Mouse (Mus musculus) left cerebral cortex, postnatal 25 days (tissue): ENCODE results near the gene Srrm1. TPM values are rescaled to one million over a fixed set of nuclear protein-coding genes. Genes with fewer than 3 reads are reported as not detected.
"Not testable (repeated sequence)": the region's sequence is repeated elsewhere in the genome, so short reads cannot be mapped to it uniquely, and the experiment has no call there.

Source experiments
- DNase-seq, 2 experiments: peaks; one replicate each; pipeline ENCODE4 v3.0.0; 2022; ENCODE audit warnings: low spot score in 2 of 2, mixed read lengths in 1 of 2
- intact Hi-C: fragments of 180-260 bp; cut with DNase I; formaldehyde crosslinking; loops from one replicate; pipeline ENCODE4 v1.15.1; 2025
- total RNA-seq, 2 experiments: library from RNA; stranded (reverse); gene quantifications; 2 replicates each; pipeline ENCODE4 v1.2.3; 2021

Gene Srrm1
- total RNA-seq, 2 experiments from 2014 or later = 122 to 124 TPM

DNA sequence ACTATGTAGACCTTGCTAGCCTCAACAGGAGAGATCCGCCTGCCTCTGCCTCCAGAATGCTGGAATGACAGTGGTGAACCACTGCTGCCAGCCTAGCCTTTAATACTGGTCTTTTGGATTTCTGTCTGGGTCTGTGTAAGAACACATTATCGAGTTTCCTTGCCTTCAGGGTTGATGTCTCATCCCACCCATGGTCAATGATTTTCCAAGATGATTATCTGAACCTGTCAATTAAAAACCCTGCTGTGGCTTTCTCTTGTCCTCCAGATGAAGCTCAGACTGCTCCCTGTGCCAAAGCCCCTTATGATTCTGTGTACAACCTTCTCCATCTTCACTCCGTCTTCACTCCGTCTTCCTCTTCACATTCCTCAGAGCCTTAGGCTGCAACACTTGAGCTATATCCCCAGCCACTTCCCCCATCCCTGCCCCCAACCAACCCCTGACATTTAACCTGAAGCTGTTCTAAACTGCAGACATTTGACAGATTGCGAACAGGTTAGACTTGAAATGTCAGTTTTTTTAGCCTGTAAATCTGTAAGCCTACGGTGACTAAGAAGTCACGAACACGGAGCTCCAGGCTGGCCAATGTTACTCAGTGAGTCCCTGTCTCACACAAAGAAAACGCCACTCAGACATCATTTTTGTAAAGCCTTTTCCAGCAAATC is 2.9 kb upstream of the Srrm1 start:
- intact Hi-C loops = no loop called here
- no peak for DNase-seq

GRCm38 (mm10) chr4:135354751-135355150 is 1.6 kb upstream of the Srrm1 start:
- DNase-seq, intact Hi-C loops: not testable (repeated sequence)

GRCm38 (mm10) chr4:135353794-135354450 is 801 bp upstream of the Srrm1 start:
- intact Hi-C loops = no loop called here
- peak in 1 of 2 experiments; percentile 3 for DNase-seq

DNA sequence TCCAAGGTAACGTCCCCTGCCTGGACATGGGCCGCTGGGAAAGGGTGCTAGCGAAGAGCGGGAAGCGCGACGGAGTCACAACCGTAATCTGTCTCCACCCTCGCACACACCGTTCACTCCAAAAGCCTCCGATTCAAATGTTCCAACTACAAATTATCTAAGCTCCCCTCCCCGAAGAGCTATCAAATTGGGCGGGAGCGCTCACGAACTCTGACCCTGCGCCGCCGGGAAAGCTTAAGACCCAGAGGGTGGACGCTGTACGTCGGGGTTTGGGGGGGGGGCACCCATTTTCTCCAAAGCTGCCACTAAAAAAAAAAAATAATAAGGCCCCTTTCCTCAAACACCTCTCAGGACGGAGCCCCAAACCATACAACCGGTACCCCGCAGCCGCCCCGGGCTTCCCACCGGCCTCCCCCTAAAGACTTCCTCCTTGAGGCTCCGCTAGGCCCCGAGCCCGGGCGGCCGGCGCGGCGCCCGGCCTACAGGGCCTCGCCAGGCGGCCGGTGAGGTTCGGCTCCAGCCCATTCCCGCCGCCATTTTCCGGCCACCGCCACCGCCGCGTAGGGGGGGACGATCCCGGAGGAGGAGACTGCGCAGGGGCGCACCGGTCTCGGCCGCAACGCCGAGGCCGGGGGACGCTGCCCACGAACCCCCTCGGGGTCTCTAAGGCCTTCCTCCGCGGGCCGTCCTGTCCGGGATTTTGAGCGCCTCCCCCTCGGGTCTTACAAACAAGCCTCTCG is 625 bp downstream of the Srrm1 start:
- peak; percentile 5 to 8 for DNase-seq
- intact Hi-C loops = no loop called here

DNA sequence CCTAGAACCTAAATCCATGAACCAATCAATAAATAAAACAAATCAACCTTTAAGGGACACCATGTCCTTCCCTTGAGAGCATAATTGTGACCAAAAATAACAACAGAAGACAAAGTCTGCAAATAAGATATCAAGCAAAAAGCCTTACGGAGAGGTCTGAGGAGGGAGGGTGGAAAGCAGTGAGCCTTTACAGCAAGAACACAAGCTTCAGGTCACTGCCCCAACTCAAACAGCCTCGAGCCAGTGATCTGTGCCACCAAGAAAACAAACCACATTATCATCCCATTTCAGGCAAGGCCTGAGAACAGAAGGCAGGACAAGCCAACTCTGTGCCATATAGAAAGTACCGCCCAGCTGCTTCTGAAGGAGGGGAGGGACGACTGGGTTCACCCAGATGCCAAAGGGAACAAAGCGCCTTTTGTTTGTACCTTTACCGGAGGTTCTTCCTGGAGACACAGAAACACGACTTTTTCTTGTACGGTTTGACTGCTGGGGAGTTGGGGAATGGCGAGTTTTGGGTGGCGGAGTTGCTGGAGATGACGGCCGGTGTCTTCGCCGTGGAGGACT is 15.7 kb downstream of the Srrm1 start:
- intact Hi-C loops = no loop called here
- no peak for DNase-seq

DNA sequence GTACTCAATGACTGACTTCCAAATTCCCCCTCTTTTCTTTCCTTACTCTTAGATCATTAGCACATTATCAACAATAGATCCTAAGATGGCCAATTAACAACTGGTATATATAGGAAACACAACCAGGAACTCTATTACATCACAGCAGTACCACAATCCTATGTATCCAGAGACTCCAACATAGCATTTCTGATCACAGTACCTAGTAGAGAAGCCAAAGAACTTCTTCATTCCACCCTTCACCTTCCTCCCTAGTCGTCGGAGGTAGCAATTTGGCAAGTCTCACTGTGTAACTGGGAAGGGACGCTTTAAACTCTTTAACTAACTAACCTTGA is 17.1 kb downstream of the Srrm1 start:
- no peak for DNase-seq
- intact Hi-C loops = no loop called here

- DNase-seq = no peak
- intact Hi-C loops = no loop called here
Observed at GRCm38 (mm10) chr4:135335327-135336022, 17.6 kb downstream of the Srrm1 start.

DNA sequence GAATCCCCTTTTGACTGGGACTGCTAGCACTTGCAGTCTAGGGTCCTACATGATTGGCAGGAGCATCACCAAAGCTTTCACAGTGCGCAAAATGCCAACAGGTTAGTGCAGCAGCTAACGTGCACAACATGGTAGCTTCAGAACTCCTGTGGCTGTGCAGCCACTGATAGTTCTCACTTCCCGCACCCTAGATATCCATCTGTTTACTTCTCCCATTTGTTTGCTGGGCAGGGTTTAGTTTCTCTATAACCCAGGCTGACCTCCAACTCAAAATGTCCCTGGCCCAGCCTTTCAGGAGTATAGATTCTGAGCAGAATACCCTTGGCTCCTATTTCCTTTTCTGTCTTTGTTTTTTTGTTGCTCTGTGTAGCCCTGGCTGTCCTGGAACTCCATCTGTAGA is 26.7 kb downstream of the Srrm1 start:
- intact Hi-C loops = no loop called here
- no peak for DNase-seq

DNA sequence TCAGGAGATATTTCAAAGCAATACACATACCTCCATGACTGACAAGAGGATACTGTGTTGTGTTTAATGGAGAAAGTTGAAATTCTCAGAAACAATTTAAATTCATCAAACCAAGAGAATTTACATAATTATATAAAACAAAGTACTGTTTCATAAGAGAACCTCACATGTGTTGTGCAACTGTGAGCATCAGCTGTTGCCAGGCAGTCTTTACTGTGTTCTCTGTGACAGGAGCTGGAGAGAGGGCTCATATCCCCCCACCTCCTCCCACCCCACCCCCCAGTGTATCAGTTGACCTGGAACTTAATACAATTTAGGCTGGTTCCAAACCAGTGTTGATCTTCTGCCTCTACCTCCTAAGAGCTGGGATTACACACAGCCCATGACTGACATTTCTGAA is 27.1 kb downstream of the Srrm1 start:
- intact Hi-C loops = no loop called here
- peak in 1 of 2 experiments; percentile 23 for DNase-seq

DNA sequence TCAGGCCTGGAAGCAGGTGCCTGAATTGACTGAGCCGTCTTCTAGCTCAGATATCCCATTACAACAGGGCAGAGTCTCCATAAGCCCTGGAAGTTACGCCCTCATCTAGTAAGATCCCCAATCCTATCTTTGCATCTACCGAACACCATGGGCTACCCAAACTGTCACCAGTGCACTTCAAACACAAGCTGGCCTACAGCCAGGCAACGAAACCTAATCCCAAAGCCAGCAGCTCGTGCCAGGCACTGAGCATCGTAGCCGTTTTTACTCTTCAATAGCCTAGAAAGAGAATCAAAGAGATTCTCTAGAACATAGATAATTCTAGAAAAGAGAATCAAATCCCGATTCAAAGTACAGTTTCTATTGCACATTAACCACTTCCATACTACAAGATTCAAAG is 30.1 kb downstream of the Srrm1 start:
- intact Hi-C loops = no loop called here
- DNase-seq = no peak

DNA sequence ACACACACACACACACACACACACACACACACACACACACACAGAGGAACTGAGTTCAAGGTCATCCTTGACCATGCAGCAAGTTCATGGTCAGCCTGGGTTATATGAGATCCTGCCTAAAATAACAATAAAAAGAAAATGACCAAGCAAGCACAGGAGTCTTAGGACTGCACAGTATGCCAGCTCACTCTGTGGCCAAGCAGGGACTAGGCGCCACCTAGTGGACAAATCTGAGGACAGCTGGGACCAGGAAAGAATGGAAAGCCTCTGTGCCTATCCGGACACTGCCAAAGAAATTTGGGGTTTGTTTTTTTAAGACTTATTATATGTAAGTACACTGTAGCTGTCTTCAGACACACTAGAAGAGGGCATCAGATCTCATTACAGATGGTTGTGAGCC is 35.2 kb downstream of the Srrm1 start:
- intact Hi-C loops = loop anchor here (1.0 to 2.0 kb wide), 3 partner anchors 45 to 371 kb away; partner anchors contain the start of gene Clic4
- peak; percentile 64 to 74 for DNase-seq

DNA sequence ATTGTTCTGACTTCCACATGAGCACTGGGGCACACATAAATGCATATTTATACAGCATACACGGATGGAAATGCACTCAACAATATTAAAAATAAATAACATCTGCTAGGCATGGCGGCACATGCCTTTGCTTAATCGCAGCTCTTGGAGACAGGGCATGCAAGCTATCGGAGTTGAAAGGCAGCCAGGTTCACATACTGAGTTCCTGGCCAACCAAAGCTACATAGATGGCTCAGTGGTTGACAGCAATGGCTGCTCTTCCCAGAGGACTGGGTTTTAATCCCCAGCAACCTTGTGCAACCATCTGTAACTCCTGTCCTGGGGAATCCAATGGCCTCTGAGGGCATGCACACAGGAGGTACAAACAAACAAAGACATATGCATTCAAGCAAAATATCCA is 35.6 kb downstream of the Srrm1 start:
- intact Hi-C loops = no loop called here

DNA sequence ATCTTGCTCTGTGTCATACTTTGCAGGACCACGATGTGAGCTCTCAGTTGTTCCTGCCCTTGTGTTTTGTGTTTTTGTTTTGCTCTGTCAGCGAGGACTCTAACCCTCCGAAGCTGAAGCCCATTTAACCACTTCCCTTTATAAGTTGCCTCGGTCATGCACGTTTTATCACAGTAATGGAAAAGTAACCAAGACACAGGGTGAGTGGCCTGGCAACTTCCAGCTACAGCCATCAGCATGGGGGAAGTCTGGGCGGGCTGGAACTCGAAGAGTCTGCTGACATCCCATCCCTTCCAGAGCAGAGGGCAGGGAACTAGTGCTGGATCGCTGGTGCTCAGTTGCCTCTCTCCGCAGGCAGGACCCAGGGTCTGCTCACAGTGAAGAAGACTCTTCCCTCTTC is 37.8 kb downstream of the Srrm1 start:
- intact Hi-C loops = no loop called here
- DNase-seq = no peak

More for the DNA sequence above, 35.6 kb downstream of the Srrm1 start:
- no peak for DNase-seq

DNA sequence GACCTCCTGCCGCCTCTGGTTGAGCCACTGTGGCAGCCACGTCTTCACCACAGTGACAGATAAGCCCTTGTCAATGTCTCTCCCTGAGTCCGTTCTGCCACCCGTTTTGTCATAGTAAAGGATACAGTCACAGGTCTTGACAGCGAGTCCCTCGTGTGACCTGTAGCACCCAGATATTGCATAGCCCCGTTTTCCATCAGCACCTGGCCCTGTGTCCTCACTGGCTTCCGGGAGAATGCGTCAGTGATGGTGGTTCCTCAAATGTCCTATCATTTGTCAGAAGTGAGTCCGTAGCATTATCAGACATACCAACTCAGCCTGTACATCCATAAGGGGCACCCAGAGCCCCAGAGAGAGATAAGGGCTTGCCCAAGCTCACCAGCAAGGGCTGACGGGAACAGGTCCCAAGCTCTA is 38.7 kb downstream of the Srrm1 start:
- no peak for DNase-seq
- intact Hi-C loops = no loop called here

DNA sequence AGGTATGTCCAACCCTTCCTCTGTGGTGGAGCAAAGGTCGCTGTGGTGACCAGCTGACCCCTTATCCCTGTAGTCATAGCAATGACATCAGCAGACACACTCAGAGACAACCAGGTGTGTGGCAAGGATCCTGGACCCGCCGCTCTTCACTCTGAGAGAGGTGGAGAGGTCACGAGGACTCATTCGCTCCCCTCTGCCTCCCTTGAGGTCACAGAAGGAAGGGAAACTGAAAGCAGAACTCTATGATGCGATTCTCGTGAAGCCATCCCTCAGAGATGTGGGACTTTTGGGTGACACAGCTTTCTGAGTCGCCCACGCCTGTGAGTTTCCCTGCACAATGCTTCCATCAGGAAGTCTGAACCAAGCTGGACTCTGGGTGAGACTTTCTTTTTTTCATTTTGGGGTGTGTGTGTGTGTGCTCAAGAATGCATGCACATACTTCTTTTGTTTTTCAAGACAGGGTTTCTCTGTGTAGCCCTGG is 39.3 kb downstream of the Srrm1 start:
- intact Hi-C loops = no loop called here
- peak in 1 of 2 experiments; percentile 61 for DNase-seq

DNA sequence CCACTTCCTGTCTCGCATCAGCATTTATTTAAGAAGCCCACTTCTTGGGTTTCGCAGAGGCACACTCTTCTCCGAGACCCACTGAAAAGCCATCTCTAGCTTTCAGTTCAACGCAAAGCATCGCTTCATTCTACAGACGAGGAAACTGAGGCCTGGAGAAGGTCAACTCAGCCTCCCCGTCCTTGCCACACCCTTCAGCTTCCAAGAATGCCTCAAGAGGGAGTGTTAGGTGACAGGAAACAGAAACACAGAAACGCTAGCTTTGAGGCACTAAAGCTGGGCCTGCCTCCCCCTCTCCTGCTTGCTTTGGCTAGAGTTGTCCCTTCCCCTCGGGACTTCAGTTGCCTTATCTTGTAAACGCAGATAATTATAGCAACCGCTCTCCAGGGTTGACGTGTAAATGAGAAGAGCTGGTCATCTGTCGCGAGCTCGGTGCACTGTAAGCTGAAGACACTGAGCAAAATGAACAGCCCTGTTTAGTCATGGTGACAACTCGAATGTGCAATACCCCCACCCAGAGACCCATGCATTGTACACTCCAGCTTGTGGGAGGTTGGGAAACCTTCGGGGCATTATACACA is 39.9 kb downstream of the Srrm1 start:
- intact Hi-C loops = no loop called here
- DNase-seq = no peak

DNA sequence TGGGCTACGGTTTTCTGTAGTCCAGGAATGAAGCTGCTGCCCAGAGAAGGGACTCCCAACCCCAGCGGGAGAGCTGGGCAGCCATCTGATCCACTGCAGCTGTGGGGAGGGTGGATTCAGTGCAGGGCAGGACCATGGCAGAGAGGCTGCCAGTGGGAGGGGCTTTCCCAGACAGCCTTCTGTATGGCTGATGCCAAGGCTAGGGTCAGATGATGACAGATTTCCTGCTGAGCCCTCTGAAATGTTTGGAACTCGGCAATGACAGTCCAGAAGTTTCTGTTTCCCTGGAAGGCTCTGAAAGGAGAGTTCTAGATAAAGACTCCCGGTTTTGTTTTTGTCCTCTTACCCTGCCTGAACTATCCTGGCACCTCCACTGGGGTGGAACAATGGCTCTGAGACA is 40.4 kb downstream of the Srrm1 start:
- intact Hi-C loops = no loop called here
- no peak for DNase-seq

DNA sequence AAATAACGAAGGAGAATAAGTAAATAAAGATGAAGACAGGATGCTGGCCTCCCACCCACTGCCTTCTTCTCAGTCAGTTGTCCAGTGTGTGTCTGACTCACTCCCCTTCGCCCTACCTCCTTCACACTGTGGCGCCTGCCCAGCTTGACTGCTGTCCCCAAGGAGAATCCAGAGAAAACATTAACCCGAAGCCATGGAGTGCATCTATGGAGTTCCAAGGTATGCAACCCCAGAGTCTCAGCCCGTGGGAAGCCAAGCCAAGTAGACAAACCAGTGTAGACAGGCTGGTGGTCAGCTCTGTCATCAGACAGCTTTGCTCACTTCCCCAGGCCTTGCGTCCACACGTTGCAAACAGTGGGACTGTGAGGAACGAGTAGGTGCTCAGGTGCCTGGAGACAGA is 42.8 kb downstream of the Srrm1 start:
- DNase-seq = no peak
- intact Hi-C loops = no loop called here

GRCm38 (mm10) chr4:135309726-135310125 is 43.4 kb downstream of the Srrm1 start:
- DNase-seq = no peak
- intact Hi-C loops = no loop called here
